Mouse (Mus musculus) olfactory bulb, adult 2 months (tissue): ENCODE results near the gene Vasp.

Experiments
- CTCF ChIP-seq: fragments of 200-500 bp; IDR thresholded peaks from 2 replicates; pipeline ENCODE4 v1.5.1; 2012; ENCODE audit warnings: low read depth, mild to moderate bottlenecking, low read length, moderate library complexity; ENCODE audit not compliant: insufficient read depth
- POLR2A ChIP-seq: fragments of 200-500 bp; IDR thresholded peaks from 2 replicates; pipeline ENCODE4 v1.6.1; 2012; ENCODE audit warnings: mild to moderate bottlenecking, low read depth, low read length, moderate library complexity; ENCODE audit not compliant: insufficient read depth

DNA sequence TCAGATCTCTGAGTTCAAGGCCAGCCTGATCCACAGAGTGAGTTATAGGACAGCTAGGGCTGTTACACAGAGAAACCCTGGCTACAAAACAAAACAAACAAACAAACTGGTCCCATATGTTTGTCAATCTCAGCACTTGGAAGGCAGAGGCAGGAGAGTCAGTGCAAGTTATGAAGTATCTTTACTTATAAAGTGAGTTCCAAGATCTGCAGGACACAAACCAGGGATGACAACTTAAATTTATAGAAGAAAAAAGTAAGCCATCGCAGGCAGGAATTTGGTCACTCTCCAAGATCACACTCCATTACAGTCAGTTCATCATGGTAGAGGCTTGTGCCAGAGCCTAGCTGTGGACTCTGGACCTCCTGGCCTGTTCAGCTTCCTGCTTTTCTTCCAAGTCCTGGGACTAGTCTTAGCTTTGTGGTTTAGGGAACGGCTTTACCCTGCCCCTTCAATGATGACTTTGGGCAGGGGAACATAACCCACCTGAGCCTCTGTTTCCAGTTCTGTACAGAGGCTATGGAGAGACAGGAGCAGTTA, 41.5 kb downstream of the Vasp start:
- TF ChIP-seq POLR2A (no peak), CTCF (no peak)
